Mouse (Mus musculus): Measurements from ENCODE around the gene Slc47a2.

DNA sequence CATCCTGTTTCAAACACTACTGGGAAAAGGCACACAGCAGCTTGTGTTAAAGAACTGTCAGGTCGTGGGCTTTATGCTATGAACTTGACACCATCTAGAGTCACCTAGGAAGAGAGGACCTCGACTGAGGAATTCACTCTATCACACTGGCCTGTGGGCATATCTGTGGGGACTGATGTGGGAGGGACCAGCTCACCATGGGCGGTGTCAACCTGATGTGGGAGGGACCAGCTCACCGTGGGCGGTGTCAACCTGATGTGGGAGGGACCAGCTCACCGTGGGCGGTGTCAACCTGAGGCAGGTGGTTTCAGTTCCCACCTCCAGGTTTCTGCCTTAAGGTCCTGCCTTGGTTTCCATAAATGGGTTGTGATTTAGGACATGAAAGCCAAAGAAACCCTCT is 34.9 kb downstream of the Slc47a2 start:
- TF ChIP-seq CHD2 (IDR thresholded peaks at IDR 0.05; ENCODE audit: low read depth, low read length), result no peak
- TF ChIP-seq HCFC1 (IDR thresholded peaks at IDR 0.05; ENCODE audit: borderline replicate concordance, insufficient read depth, low read length), result no peak
- TF ChIP-seq ZC3H11A (IDR thresholded peaks at IDR 0.05; ENCODE audit: borderline replicate concordance, low read depth, low read length), result no peak
- TF ChIP-seq MAFK (IDR thresholded peaks at IDR 0.05; ENCODE audit: insufficient read depth, low read depth, low read length), result no peak
- no peak for TF ChIP-seq ZNF384 (IDR thresholded peaks at IDR 0.05; ENCODE audit: low read depth, low read length)
